Mouse (Mus musculus): ENCODE data around the gene 1700125H20Rik.
"Not testable (repeated sequence)": the region's sequence is repeated elsewhere in the genome, so short reads cannot be mapped to it uniquely, and the experiment has no call there.

Gene 1700125H20Rik

GRCm38 (mm10) chr11:85170058-85170740, at the start of gene 1700125H20Rik:
1700125H20Rik (plus strand) TSS chr11:85170404.
- peak; percentile 92 to 94 for DNase-seq

GRCm38 (mm10) chr11:85122073-85122472, 48.1 kb upstream of the 1700125H20Rik start:
- DNase-seq, result no peak

- no peak for DNase-seq
Measured at GRCm38 (mm10) chr11:85123267-85123992, 46.8 kb upstream of the 1700125H20Rik start.

GRCm38 (mm10) chr11:85126257-85127102, 43.7 kb upstream of the 1700125H20Rik start:
- no peak for DNase-seq

- DNase-seq, result no peak
Measured at GRCm38 (mm10) chr11:85128883-85129282, 41.3 kb upstream of the 1700125H20Rik start.

- no peak for DNase-seq
Measured at GRCm38 (mm10) chr11:85131542-85131941, 38.7 kb upstream of the 1700125H20Rik start.

GRCm38 (mm10) chr11:85138776-85139474, 31.3 kb upstream of the 1700125H20Rik start:
- peak; percentile 20 to 25 for DNase-seq

GRCm38 (mm10) chr11:85139581-85140540, 30.3 kb upstream of the 1700125H20Rik start, which contains the start of gene Usp32:
Usp32 (minus strand) TSS chr11:85140161.
- peak; percentile 96 to 97 for DNase-seq

- DNase-seq, result no peak
Measured at GRCm38 (mm10) chr11:85152256-85152930, 17.8 kb upstream of the 1700125H20Rik start.

GRCm38 (mm10) chr11:85157301-85157700, 12.9 kb upstream of the 1700125H20Rik start:
- DNase-seq, result no peak

- DNase-seq, result not testable (repeated sequence)
Measured at GRCm38 (mm10) chr11:85163014-85163413, 7.2 kb upstream of the 1700125H20Rik start.

- DNase-seq, result no peak
Measured at GRCm38 (mm10) chr11:85164371-85164770, 5.8 kb upstream of the 1700125H20Rik start.

- DNase-seq, result no peak
Measured at GRCm38 (mm10) chr11:85167503-85167902, 2.7 kb upstream of the 1700125H20Rik start.

- DNase-seq, result no peak
Measured at GRCm38 (mm10) chr11:85170833-85171232, 629 bp downstream of the 1700125H20Rik start.

- DNase-seq, result no peak
Measured at GRCm38 (mm10) chr11:85175941-85176340, 5.7 kb downstream of the 1700125H20Rik start.

GRCm38 (mm10) chr11:85177761-85178160, 7.6 kb downstream of the 1700125H20Rik start:
- no peak for DNase-seq

GRCm38 (mm10) chr11:85178413-85178812, 8.2 kb downstream of the 1700125H20Rik start:
- no peak for DNase-seq

GRCm38 (mm10) chr11:85182617-85183283, 12.5 kb downstream of the 1700125H20Rik start:
- DNase-seq, result peak; percentile 70 to 80

GRCm38 (mm10) chr11:85183284-85183779, 13.1 kb downstream of the 1700125H20Rik start:
- no peak for DNase-seq

GRCm38 (mm10) chr11:85184082-85184481, 13.9 kb downstream of the 1700125H20Rik start:
- peak; percentile 59 for DNase-seq

Measured in cerebellum, adult 18-20 months (tissue).